ENCODE assay signal across 8 mouse cellular contexts in the genomic region with DNA sequence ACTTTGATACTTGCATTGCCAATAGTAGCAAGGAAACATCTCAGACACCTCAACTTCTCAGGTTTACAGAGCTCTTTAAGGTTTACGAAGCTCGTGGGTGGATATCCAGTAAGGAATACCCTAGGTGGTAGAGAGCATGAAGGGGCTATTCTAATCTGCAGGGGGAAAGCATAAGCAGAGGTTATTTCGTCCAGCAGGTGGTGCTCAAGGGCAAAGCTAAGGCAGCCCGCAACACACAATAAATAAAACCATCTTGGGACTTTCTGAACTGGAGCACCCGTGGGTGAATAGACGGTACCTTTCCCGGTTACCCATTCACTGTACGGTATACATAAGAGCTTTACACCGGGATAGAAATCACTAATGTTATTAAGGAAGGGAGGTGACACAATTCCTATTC.
DNase-seq lines count a peak whose midpoint lies in the region; ATAC-seq lines count a peak whose summit lies in the region.

No protein-coding gene starts in this region.

- ATAC-seq in cerebellum, adult (ENCODE audit: insufficient number of reproducible peaks, low FRiP score, low TSS enrichment): peak; percentile 85
- ATAC-seq in forebrain, embryonic 16.5 days: peak; percentile 95
- ATAC-seq in hindbrain, embryonic 11.5 days (ENCODE audit: low FRiP score): peak; percentile 73
- peak; percentile 69; the same call in 1 of the 2 replicates for ATAC-seq in lung, embryonic 15.5 days (ENCODE audit: borderline replicate concordance, extremely low read depth, low FRiP score, low TSS enrichment)

- no peak overlapping the region for H3K27ac ChIP-seq in forebrain, embryonic 16.5 days (ENCODE audit: low read length)
- no peak overlapping the region for H3K27ac ChIP-seq in hindbrain, embryonic 11.5 days (ENCODE audit: low read depth, low read length)
- H3K27ac ChIP-seq in lung, embryonic 15.5 days: no peak overlapping the region

- no peak overlapping the region for H3K9ac ChIP-seq in forebrain, embryonic 16.5 days (replicated peaks; ENCODE audit: low read depth, low read length)
- no peak overlapping the region for H3K9ac ChIP-seq in hindbrain, embryonic 11.5 days (ENCODE audit: low read depth, low read length)
- H3K9ac ChIP-seq in lung, embryonic 15.5 days: no peak overlapping the region

- H3K36me3 ChIP-seq in forebrain, embryonic 16.5 days (ENCODE audit: control insufficient read depth, insufficient read depth): no peaks in the 10 kb centered on the region
- no peaks in the 10 kb centered on the region for H3K36me3 ChIP-seq in hindbrain, embryonic 11.5 days (ENCODE audit: control insufficient read depth, insufficient read depth, low read length)
- H3K36me3 ChIP-seq in lung, embryonic 15.5 days: no peaks in the 10 kb centered on the region

- DNase-seq in ES-CJ7 (ENCODE audit: low read depth, low spot score): peak; percentile 61
- peak; percentile 82 for DNase-seq in hindbrain, embryonic 11.5 days (ENCODE audit: low spot score)
- DNase-seq in layer of hippocampus, adult 9-10 months (ENCODE audit: low spot score): peak; percentile 68
- DNase-seq in ovary, postnatal 14 days (ENCODE audit: low spot score): peak; percentile 74
- DNase-seq in thymus, postnatal 14 days: peak; percentile 61

- 14% methylated on average over 9 of the region's 9 CpGs for WGBS in forebrain, embryonic 16.5 days
- 26% methylated on average over 9 of the region's 9 CpGs for WGBS in hindbrain, embryonic 11.5 days
- 12% methylated on average over 9 of the region's 9 CpGs for WGBS in lung, embryonic 15.5 days

- H3K4me1 ChIP-seq in forebrain, embryonic 16.5 days (replicated peaks; ENCODE audit: control insufficient read depth, insufficient read depth, low read length): no peaks in the 10 kb centered on the region
- no peaks in the 10 kb centered on the region for H3K4me1 ChIP-seq in hindbrain, embryonic 11.5 days (replicated peaks; ENCODE audit: control insufficient read depth, insufficient read depth, low read length)
- H3K4me1 ChIP-seq in lung, embryonic 15.5 days: no peaks in the 10 kb centered on the region

- H3K9me3 ChIP-seq in forebrain, embryonic 16.5 days (ENCODE audit: control insufficient read depth, low read length): no peaks in the 10 kb centered on the region
- H3K9me3 ChIP-seq in hindbrain, embryonic 11.5 days (ENCODE audit: control insufficient read depth, low read length): no peaks in the 10 kb centered on the region
- no peaks in the 10 kb centered on the region for H3K9me3 ChIP-seq in lung, embryonic 15.5 days

- H3K27me3 ChIP-seq in forebrain, embryonic 16.5 days (replicated peaks; ENCODE audit: control insufficient read depth, insufficient read depth, low read length): no peaks in the 10 kb centered on the region
- no peaks in the 10 kb centered on the region for H3K27me3 ChIP-seq in hindbrain, embryonic 11.5 days (ENCODE audit: control insufficient read depth, insufficient read depth, low read length)
- no peaks in the 10 kb centered on the region for H3K27me3 ChIP-seq in lung, embryonic 15.5 days

- no peak overlapping the region for H3K4me3 ChIP-seq in forebrain, embryonic 16.5 days (replicated peaks; ENCODE audit: low read length)
- no peak overlapping the region for H3K4me3 ChIP-seq in hindbrain, embryonic 11.5 days (ENCODE audit: low read depth, low read length)
- H3K4me3 ChIP-seq in lung, embryonic 15.5 days: no peak overlapping the region

- peak overlapping the region; percentile 31 for H3K4me2 ChIP-seq in forebrain, embryonic 16.5 days (ENCODE audit: low read length)
- no peak overlapping the region for H3K4me2 ChIP-seq in hindbrain, embryonic 11.5 days (replicated peaks; ENCODE audit: low read depth, low read length)
- H3K4me2 ChIP-seq in lung, embryonic 15.5 days: peak overlapping the region; percentile 34
